Mouse (Mus musculus): Measurements from ENCODE around the gene Kcnip1.

- TF ChIP-seq TAL1 (IDR thresholded peaks at IDR 0.05; ENCODE audit: low read length) = no peak
- no peak for TF ChIP-seq GATA1 (IDR thresholded peaks at IDR 0.05; ENCODE audit: low read length)
These were observed 131.9 kb downstream of the Kcnip1 start for GRCm38 (mm10) chr11:33860905-33861582.
